Mouse (Mus musculus): ENCODE data around the gene Sorcs3.

DNA sequence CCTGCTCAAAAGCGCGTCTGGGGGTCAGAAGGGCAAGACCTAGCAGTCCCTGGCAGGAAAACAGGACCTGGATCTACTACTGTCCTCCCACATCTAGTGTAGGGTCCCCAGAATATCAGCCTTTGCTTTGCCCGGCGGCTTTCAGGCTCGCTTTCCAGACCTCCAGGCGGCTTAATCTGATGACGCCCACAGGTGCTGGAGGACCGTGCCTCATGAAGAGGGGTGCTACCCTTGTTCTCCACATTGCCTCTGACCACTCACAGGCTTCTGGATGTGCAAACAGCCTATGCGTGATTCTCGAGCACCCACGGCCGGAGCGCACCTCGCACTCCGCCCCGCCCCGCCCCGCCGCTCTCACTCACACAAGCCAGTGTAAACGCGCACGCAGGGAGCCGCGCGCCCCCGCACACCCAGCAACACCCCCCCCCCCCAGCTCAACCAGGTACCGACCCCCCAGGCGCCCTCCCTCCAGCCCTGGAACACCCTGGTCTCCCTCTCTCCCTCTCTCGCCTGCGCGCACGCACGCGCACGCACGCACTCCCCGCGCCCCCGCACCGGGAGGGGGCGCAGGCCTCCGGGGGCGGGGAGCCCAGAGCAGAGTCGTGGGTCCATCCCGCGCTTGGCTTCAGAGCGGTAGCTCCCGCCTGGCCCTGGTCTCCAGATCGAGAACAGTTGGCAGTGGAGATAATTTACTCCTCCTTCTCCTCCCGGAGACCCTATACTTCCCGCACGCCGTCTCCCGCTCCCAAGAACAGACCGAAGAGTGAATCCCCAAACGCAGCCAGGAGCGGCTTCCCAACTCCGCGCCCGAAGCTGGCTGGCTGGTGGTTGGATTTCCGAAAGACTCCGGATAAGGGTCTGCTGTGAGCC lies 698 bp upstream of the Sorcs3 start:
- TF ChIP-seq CTCF (IDR thresholded peaks at IDR 0.05; ENCODE audit: low read depth) (no peak), EP300 (IDR thresholded peaks at IDR 0.05; ENCODE audit: low read depth) (no peak)

All from heart, postnatal 0 days (tissue).